Comparison of ENCODE assay signal across 8 mouse cellular contexts in the genomic region with DNA sequence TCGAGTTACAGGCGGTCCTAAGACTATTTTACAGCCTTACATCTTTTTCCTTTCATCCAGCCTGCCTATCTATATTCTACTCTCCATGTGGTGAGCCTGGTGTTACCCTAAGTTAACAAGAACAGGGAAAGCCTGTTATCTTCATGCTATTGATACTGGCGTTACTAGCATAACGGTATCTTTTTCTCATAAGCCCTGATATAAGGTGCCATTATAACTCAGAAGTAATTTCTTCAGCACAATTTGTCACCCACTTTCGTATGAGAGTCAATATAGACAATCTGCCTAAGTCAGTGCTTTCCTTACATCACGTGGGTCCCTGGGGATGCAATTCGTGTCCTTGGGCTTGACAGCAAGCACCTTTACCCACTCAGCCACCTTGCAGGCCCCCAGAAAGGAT. TPM values are rescaled to one million over a fixed set of nuclear protein-coding genes. Genes with fewer than 3 reads are reported as not detected.
A peak's percentile ranks its signal among the peaks of the same experiment; 100 is the strongest.
DNase-seq lines count a peak whose midpoint lies in the region; ATAC-seq and TF ChIP-seq lines count a peak whose summit lies in the region.

No protein-coding gene starts in this region.

- peaks cover 62% of the 10 kb centered on the region for H3K79me2 ChIP-seq in macrophage (ENCODE audit: inconsistent target)

- no peaks in the 10 kb centered on the region for H3K9me3 ChIP-seq in heart, embryonic 10.5 days
- H3K9me3 ChIP-seq in E14TG2a.4 (ENCODE audit: low read length): 0 out of 2 replicates have a peak, but pooled peaks cover 3% of the 10 kb centered on the region
- H3K9me3 ChIP-seq in forebrain, postnatal 0 days (ENCODE audit: low read length): no peaks in the 10 kb centered on the region

- H3K36me3 ChIP-seq in heart, embryonic 10.5 days: peaks cover 11% of the 10 kb centered on the region; the same call in 1 of the 2 replicates
- H3K36me3 ChIP-seq in E14TG2a.4 (ENCODE audit: insufficient read depth, low read length) (0 out of 2 replicates have a peak, but pooled peaks cover 4% of the 10 kb centered on the region), macrophage (ENCODE audit: inconsistent target) (peaks cover 17% of the 10 kb centered on the region; the same call in 1 of the 2 replicates)
- H3K36me3 ChIP-seq in forebrain, postnatal 0 days (ENCODE audit: insufficient read depth): no peaks in the 10 kb centered on the region

- peak overlapping the region; percentile 74 for H3K4me3 ChIP-seq in heart, embryonic 10.5 days
- H3K4me3 ChIP-seq in E14TG2a.4 (replicated peaks; ENCODE audit: low read length) (peak overlapping the region; percentile 97), macrophage (ENCODE audit: inconsistent target) (peak overlapping the region; percentile 89)
- no peak overlapping the region for H3K4me3 ChIP-seq in forebrain, postnatal 0 days (ENCODE audit: low read depth, low read length)

- ATAC-seq in forebrain, postnatal 0 days: no peak

- WGBS in heart, embryonic 10.5 days: 66% methylated on average over 7 of the region's 7 CpGs
- 78% methylated on average over 7 of the region's 7 CpGs for WGBS in forebrain, postnatal 0 days
- 92% methylated on average over 6 of the region's 7 CpGs for WGBS in macrophage (ENCODE audit: missing documents)

- peak; percentile 7 for DNase-seq in heart, embryonic 10.5 days (ENCODE audit: low spot score)
- no peak for DNase-seq in heart, postnatal 10 days
- DNase-seq in forebrain, postnatal 0 days: no peak
- no peak for DNase-seq in urinary bladder, postnatal 14 days (ENCODE audit: low spot score)
- DNase-seq in urinary bladder, adult 2 months (ENCODE audit: low spot score): no peak
- no peak for DNase-seq in ovary, postnatal 14 days (ENCODE audit: low spot score)

- no peak for TF ChIP-seq CTCF in E14TG2a.4 (conservative IDR thresholded peaks at IDR 0.05; ENCODE audit: low read length)
- TF ChIP-seq CTCF in forebrain, postnatal 0 days (IDR thresholded peaks at IDR 0.05; ENCODE audit: low read depth): no peak

- no peak overlapping the region for H3K27ac ChIP-seq in heart, embryonic 10.5 days
- H3K27ac ChIP-seq in forebrain, postnatal 0 days (ENCODE audit: low read depth, low read length): no peak overlapping the region
- no peak overlapping the region for H3K27ac ChIP-seq in macrophage

- H3K4me1 ChIP-seq in heart, embryonic 10.5 days: peaks cover 13% of the 10 kb centered on the region
- H3K4me1 ChIP-seq in E14TG2a.4 (replicated peaks; ENCODE audit: low read depth, low read length): peaks cover 7% of the 10 kb centered on the region
- no peaks in the 10 kb centered on the region for H3K4me1 ChIP-seq in forebrain, postnatal 0 days (ENCODE audit: insufficient read depth)

- H3K27me3 ChIP-seq in heart, embryonic 10.5 days (ENCODE audit: insufficient read depth, poor library complexity, severe bottlenecking): no peaks in the 10 kb centered on the region
- H3K27me3 ChIP-seq in E14TG2a.4 (ENCODE audit: insufficient read depth, low read length): no peaks in the 10 kb centered on the region
- no peaks in the 10 kb centered on the region for H3K27me3 ChIP-seq in forebrain, postnatal 0 days (ENCODE audit: insufficient read depth, low read length)

- H3K9ac ChIP-seq in forebrain, postnatal 0 days: no peak overlapping the region

- intact Hi-C loops in heart, postnatal 10 days (cut with DNase I): no loop called here

- H3K4me2 ChIP-seq in forebrain, postnatal 0 days (ENCODE audit: low read depth): peak overlapping the region; percentile 78

RNA-seq across cellular contexts. Expression of gene Stxbp3, which starts 1.3 kb away (rescaled TPM):
- polyA plus RNA-seq in heart, embryonic 10.5 days (2016; fragmentation: Nextera tagmentation; extraction: Ambion mirVana): 29.4 and 30.8 TPM in 2 replicates
- 10 to 100 TPM; 25.8 to 31.8 TPM for total RNA-seq in heart, postnatal 10 days (2021)
- 9.5 and 9.7 TPM in 2 replicates for total RNA-seq in forebrain, postnatal 0 days (2014; rRNA removed)
- 8.2 and 11.2 TPM in 2 replicates for polyA plus RNA-seq in forebrain, postnatal 0 days (2015; fragmentation: Nextera tagmentation; extraction: Ambion mirVana)
- total RNA-seq in macrophage (2018; cell fraction: chromatin; rRNA removed): 100 to 1,000 TPM; 128 to 662 (median 397) TPM
- total RNA-seq in macrophage (2018; cell fraction: cytosol; rRNA removed): 100 to 1,000 TPM in 11 of 26 experiments, 10 to 100 TPM in 15; 44.8 to 155 (median 71.2) TPM
- total RNA-seq in macrophage (2018; cell fraction: nucleus; rRNA removed): 100 to 1,000 TPM in 22 of 26 experiments, 10 to 100 TPM in 4; 86.0 to 401 (median 201) TPM
- 35.4 to 73.9 TPM (median 66.9 TPM) in 3 replicates for polyA plus RNA-seq in macrophage (2018)
- 43.3 and 49.4 TPM in 2 replicates for polyA plus RNA-seq in urinary bladder, adult 2 months (2012; rRNA removed)

RNA-seq across cellular contexts. Expression of gene Fndc7, which starts 50.8 kb away (rescaled TPM):
- polyA plus RNA-seq in heart, embryonic 10.5 days (2016; fragmentation: Nextera tagmentation; extraction: Ambion mirVana): 0.21 and 0.26 TPM in 2 replicates
- under 1 TPM in 1 of 2 experiments, not detected in 1; 0.07 TPM for total RNA-seq in heart, postnatal 10 days (2021)
- 0.24 TPM in 1 of 2 replicates, not detected in the other for total RNA-seq in forebrain, postnatal 0 days (2014; rRNA removed)
- not detected in 2 replicates for polyA plus RNA-seq in forebrain, postnatal 0 days (2015; fragmentation: Nextera tagmentation; extraction: Ambion mirVana)
- 1 to 10 TPM in 15 of 26 experiments, under 1 TPM in 9, not detected in 2; 0.54 to 4.7 (median 1.2) TPM for total RNA-seq in macrophage (2018; cell fraction: chromatin; rRNA removed)
- 1 to 10 TPM in 1 of 26 experiments, under 1 TPM in 25; 0.13 to 1.2 (median 0.46) TPM for total RNA-seq in macrophage (2018; cell fraction: cytosol; rRNA removed)
- total RNA-seq in macrophage (2018; cell fraction: nucleus; rRNA removed): 10 to 100 TPM in 1 of 26 experiments, 1 to 10 TPM in 20, under 1 TPM in 4, not detected in 1; 0.25 to 10.9 (median 2.4) TPM
- polyA plus RNA-seq in macrophage (2018): 0.12 to 0.16 TPM (median 0.13 TPM) in 3 replicates
- 0.24 and 0.29 TPM in 2 replicates for polyA plus RNA-seq in urinary bladder, adult 2 months (2012; rRNA removed)
